Mouse (Mus musculus): ENCODE results near the gene Tprg. TPM values are rescaled to one million over a fixed set of nuclear protein-coding genes. Genes with fewer than 3 reads are reported as not detected.
A peak's percentile ranks its signal among the peaks of the same experiment; 100 is the strongest.

The Tprg gene
- total RNA-seq, 2 experiments from 2014 or later = not detected

GRCm38 (mm10) chr16:25315090-25315489 lies 28.5 kb downstream of the Tprg start:
- DNase-seq = peak; percentile 12
- intact Hi-C loops (cut with DNase I; ENCODE audit: low total_unique reads) = no loop called here

- intact Hi-C loops (cut with DNase I; ENCODE audit: low total_unique reads) = no loop called here
- no peak for DNase-seq
These were observed 39.1 kb downstream of the Tprg start for GRCm38 (mm10) chr16:25325631-25326238.

- intact Hi-C loops (cut with DNase I; ENCODE audit: low total_unique reads) = no loop called here
- DNase-seq = no peak
These were observed 46.9 kb downstream of the Tprg start for GRCm38 (mm10) chr16:25333279-25334219.

- DNase-seq = no peak
- intact Hi-C loops (cut with DNase I; ENCODE audit: low total_unique reads) = no loop called here
These were observed 48.6 kb downstream of the Tprg start for GRCm38 (mm10) chr16:25335058-25335703.

GRCm38 (mm10) chr16:25349626-25350025 lies 63.0 kb downstream of the Tprg start:
- DNase-seq = peak; percentile 57
- intact Hi-C loops (cut with DNase I; ENCODE audit: low total_unique reads) = loop anchor here (5.0 to 10.0 kb wide), 2 partner anchors 82 to 1375 kb away; no protein-coding TSS in a partner anchor

GRCm38 (mm10) chr16:25367834-25368233 lies 81.2 kb downstream of the Tprg start:
- intact Hi-C loops (cut with DNase I; ENCODE audit: low total_unique reads) = no loop called here
- no peak for DNase-seq

GRCm38 (mm10) chr16:25369984-25370412 lies 83.4 kb downstream of the Tprg start:
- intact Hi-C loops (cut with DNase I; ENCODE audit: low total_unique reads) = loop anchor here (5.0 kb wide), 1 partner anchor 582 kb away; no protein-coding TSS in a partner anchor
- DNase-seq = no peak

- intact Hi-C loops (cut with DNase I; ENCODE audit: low total_unique reads) = loop anchor here (5.0 kb wide), 1 partner anchor 578 kb away; no protein-coding TSS in a partner anchor
These were observed 87.5 kb downstream of the Tprg start for GRCm38 (mm10) chr16:25374121-25374520.

GRCm38 (mm10) chr16:25374775-25375174 lies 88.2 kb downstream of the Tprg start:
- intact Hi-C loops (cut with DNase I; ENCODE audit: low total_unique reads) = loop anchor here (5.0 kb wide), 1 partner anchor 578 kb away; no protein-coding TSS in a partner anchor
- DNase-seq = peak; percentile 10

More at GRCm38 (mm10) chr16:25374121-25374520, 87.5 kb downstream of the Tprg start:
- no peak for DNase-seq

- intact Hi-C loops (cut with DNase I; ENCODE audit: low total_unique reads) = no loop called here
- DNase-seq = peak; percentile 75
These were observed 90.2 kb downstream of the Tprg start for GRCm38 (mm10) chr16:25376720-25377373.

GRCm38 (mm10) chr16:25377695-25378094 lies 91.1 kb downstream of the Tprg start:
- DNase-seq = no peak
- intact Hi-C loops (cut with DNase I; ENCODE audit: low total_unique reads) = no loop called here

GRCm38 (mm10) chr16:25385498-25386192 lies 99.0 kb downstream of the Tprg start:
- intact Hi-C loops (cut with DNase I; ENCODE audit: low total_unique reads) = no loop called here
- no peak for DNase-seq

GRCm38 (mm10) chr16:25394676-25395075 lies 108.1 kb downstream of the Tprg start:
- intact Hi-C loops (cut with DNase I; ENCODE audit: low total_unique reads) = no loop called here
- DNase-seq = no peak

- no peak for DNase-seq
- intact Hi-C loops (cut with DNase I; ENCODE audit: low total_unique reads) = no loop called here
These were observed 117.5 kb downstream of the Tprg start for GRCm38 (mm10) chr16:25404156-25404555.

GRCm38 (mm10) chr16:25407204-25407886 lies 120.7 kb downstream of the Tprg start:
- intact Hi-C loops (cut with DNase I; ENCODE audit: low total_unique reads) = no loop called here
- DNase-seq = peak; percentile 10

GRCm38 (mm10) chr16:25408032-25408431 lies 121.4 kb downstream of the Tprg start:
- intact Hi-C loops (cut with DNase I; ENCODE audit: low total_unique reads) = no loop called here
- DNase-seq = no peak

- intact Hi-C loops (cut with DNase I; ENCODE audit: low total_unique reads) = no loop called here
- no peak for DNase-seq
These were observed 124.7 kb downstream of the Tprg start for GRCm38 (mm10) chr16:25411307-25411706.

GRCm38 (mm10) chr16:25413885-25414284 lies 127.3 kb downstream of the Tprg start:
- no peak for DNase-seq
- intact Hi-C loops (cut with DNase I; ENCODE audit: low total_unique reads) = no loop called here
